18 mouse cellular contexts compared by ENCODE assay signal in genomic region chr2:144305721-144306294, GRCm38 (mm10). TPM values are rescaled to one million over a fixed set of nuclear protein-coding genes. Genes with fewer than 3 reads are reported as not detected.
DNase-seq lines count a peak whose midpoint lies in the region; ATAC-seq and TF ChIP-seq lines count a peak whose summit lies in the region.
"Had no signal": no experiment of that assay in that cellular context is flagged by ENCODE, and none has a peak within 500 bp of the region (broad histone marks: within the 10 kb centered on the region; RNA-seq: fewer than 3 reads in every experiment).

No protein-coding gene starts in this region.

- no peak overlapping the region for H3K9ac ChIP-seq in hindbrain, postnatal 0 days (replicated peaks; ENCODE audit: low read length)
- no peak overlapping the region for H3K9ac ChIP-seq in liver, adult 2 months (ENCODE audit: low read depth, low read length)
- H3K9ac ChIP-seq in liver, embryonic 12.5 days = no peak overlapping the region
- H3K9ac ChIP-seq: forebrain, embryonic 13.5 days; hindbrain, embryonic 14.5 days; kidney, embryonic 15.5 days; liver, embryonic 15.5 days had no signal

- POLR2A ChIA-PET in Patski (lab: Charles Lee) = no interaction called here

- ATAC-seq in hindbrain, postnatal 0 days = no peak
- ATAC-seq in liver, embryonic 12.5 days = no peak
- ATAC-seq in Patski = no peak
- ATAC-seq: forebrain, embryonic 13.5 days had no signal

- in situ Hi-C loops in Patski (cut with MboI; ENCODE audit: low pct_unique_long_range_greater_than_20kb) = no loop called here

- H3K27me3 ChIP-seq in hindbrain, postnatal 0 days (ENCODE audit: insufficient read depth, low read length) = no peaks in the 10 kb centered on the region
- no peaks in the 10 kb centered on the region for H3K27me3 ChIP-seq in hindbrain, embryonic 10.5 days (ENCODE audit: insufficient read depth, poor library complexity, severe bottlenecking)
- no peaks in the 10 kb centered on the region for H3K27me3 ChIP-seq in liver, adult 2 months (ENCODE audit: control insufficient read depth, insufficient read depth, low read length)
- no peaks in the 10 kb centered on the region for H3K27me3 ChIP-seq in liver, embryonic 12.5 days (replicated peaks)
- H3K27me3 ChIP-seq in E14TG2a.4 (ENCODE audit: insufficient read depth, low read length) (peaks cover 2% of the 10 kb centered on the region; the same call in 1 of the 2 replicates), Patski (no peaks in the 10 kb centered on the region)
- H3K27me3 ChIP-seq: forebrain, embryonic 13.5 days; kidney, embryonic 15.5 days; liver, embryonic 15.5 days had no signal

- H3K79me2 ChIP-seq in liver, adult 2 months (ENCODE audit: control insufficient read depth, insufficient read depth, low read length) = no peaks in the 10 kb centered on the region

- 76% methylated on average over 18 of the region's 18 CpGs for WGBS in hindbrain, postnatal 0 days
- 72% methylated on average over 18 of the region's 18 CpGs for WGBS in hindbrain, embryonic 10.5 days
- 85% methylated on average over 18 of the region's 18 CpGs for WGBS in liver, adult 2 months
- 68% methylated on average over 18 of the region's 18 CpGs for WGBS in liver, embryonic 12.5 days (ENCODE audit: insufficient replicate concordance)

- no peaks in the 10 kb centered on the region for H3K9me3 ChIP-seq in hindbrain, postnatal 0 days (ENCODE audit: low read length)
- no peaks in the 10 kb centered on the region for H3K9me3 ChIP-seq in hindbrain, embryonic 10.5 days
- no peaks in the 10 kb centered on the region for H3K9me3 ChIP-seq in liver, embryonic 12.5 days (replicated peaks)
- no peaks in the 10 kb centered on the region for H3K9me3 ChIP-seq in E14TG2a.4 (ENCODE audit: low read length)
- H3K9me3 ChIP-seq: forebrain, embryonic 13.5 days; kidney, embryonic 15.5 days; liver, embryonic 15.5 days had no signal

- H3K4me1 ChIP-seq in hindbrain, postnatal 0 days (ENCODE audit: insufficient read depth, low read length) = no peaks in the 10 kb centered on the region
- H3K4me1 ChIP-seq in hindbrain, embryonic 10.5 days (replicated peaks) = peaks cover 10% of the 10 kb centered on the region
- H3K4me1 ChIP-seq in liver, adult 2 months (ENCODE audit: control insufficient read depth, insufficient read depth, low read length) = 0 out of 2 replicates have a peak, but pooled peaks cover 2% of the 10 kb centered on the region
- peaks cover 6% of the 10 kb centered on the region; the same call in 1 of the 2 replicates for H3K4me1 ChIP-seq in liver, embryonic 12.5 days
- peaks cover 53% of the 10 kb centered on the region for H3K4me1 ChIP-seq in E14TG2a.4 (replicated peaks; ENCODE audit: low read depth, low read length)
- H3K4me1 ChIP-seq: forebrain, embryonic 13.5 days had no signal

- TF ChIP-seq POLR2A in liver, adult 2 months (IDR thresholded peaks at IDR 0.05; ENCODE audit: extremely low read depth, insufficient read depth, low read length) = no peak

- CTCF ChIA-PET in Patski (lab: Charles Lee) = interaction anchor here (1.2 kb wide), 1 partner anchor 10 kb away, joined by 4 read pairs; no protein-coding TSS in a partner anchor

- peak; percentile 16; the same call in 1 of the 2 replicates for TF ChIP-seq CTCF in hindbrain, postnatal 0 days (IDR thresholded peaks at IDR 0.05; ENCODE audit: low read depth)
- TF ChIP-seq CTCF in liver, adult 2 months (IDR thresholded peaks at IDR 0.05; ENCODE audit: low read depth, low read length) = peak; percentile 26; the same call in 1 of the 2 replicates
- TF ChIP-seq CTCF in E14TG2a.4 (conservative IDR thresholded peaks at IDR 0.05; ENCODE audit: low read length) (peak; percentile 23; the same call in 1 of the 2 replicates), Patski (IDR thresholded peaks at IDR 0.05) (peak; percentile 5)

- no peak for DNase-seq in hindbrain, postnatal 0 days (ENCODE audit: low spot score)
- DNase-seq in hindbrain, embryonic 10.5 days (ENCODE audit: low spot score) = no peak
- DNase-seq in liver, adult 2 months (ENCODE audit: extremely low read depth, low read depth, low spot score) = no peak
- DNase-seq in Patski (ENCODE audit: low read depth, low spot score) = no peak
- no peak for DNase-seq in spleen, postnatal 4 days (ENCODE audit: low spot score in 2 of 2)
- no peak for DNase-seq in frontal cortex, postnatal 10 days (ENCODE audit: low spot score in 2 of 2)
- DNase-seq: cerebellum, postnatal 10 days; heart, adult 11 months; midbrain, embryonic 14.5 days; right cerebral cortex, postnatal 25 days had no signal

- H3K27ac ChIP-seq in hindbrain, postnatal 0 days = no peak overlapping the region
- H3K27ac ChIP-seq in hindbrain, embryonic 10.5 days = no peak overlapping the region
- no peak overlapping the region for H3K27ac ChIP-seq in liver, adult 2 months (replicated peaks; ENCODE audit: insufficient read depth, low read depth, low read length)
- no peak overlapping the region for H3K27ac ChIP-seq in liver, embryonic 12.5 days
- H3K27ac ChIP-seq: forebrain, embryonic 13.5 days; hindbrain, embryonic 14.5 days; kidney, embryonic 15.5 days; liver, embryonic 15.5 days had no signal

- H3K36me3 ChIP-seq in hindbrain, postnatal 0 days (ENCODE audit: insufficient read depth, low read length) = no peaks in the 10 kb centered on the region
- no peaks in the 10 kb centered on the region for H3K36me3 ChIP-seq in hindbrain, embryonic 10.5 days
- no peaks in the 10 kb centered on the region for H3K36me3 ChIP-seq in liver, adult 2 months (ENCODE audit: control insufficient read depth, insufficient read depth, low read length)
- no peaks in the 10 kb centered on the region for H3K36me3 ChIP-seq in liver, embryonic 12.5 days
- H3K36me3 ChIP-seq in E14TG2a.4 (ENCODE audit: insufficient read depth, low read length) = no peaks in the 10 kb centered on the region
- H3K36me3 ChIP-seq: kidney, embryonic 15.5 days; liver, embryonic 15.5 days had no signal

- no peak overlapping the region for H3K4me2 ChIP-seq in hindbrain, postnatal 0 days (ENCODE audit: low read depth, low read length)
- no peak overlapping the region for H3K4me2 ChIP-seq in liver, embryonic 12.5 days
- H3K4me2 ChIP-seq: forebrain, embryonic 13.5 days; hindbrain, embryonic 14.5 days; kidney, embryonic 15.5 days; liver, embryonic 15.5 days had no signal

- no peak overlapping the region for H3K4me3 ChIP-seq in hindbrain, postnatal 0 days (ENCODE audit: low read length)
- H3K4me3 ChIP-seq in hindbrain, embryonic 10.5 days = no peak overlapping the region
- no peak overlapping the region for H3K4me3 ChIP-seq in liver, adult 2 months (ENCODE audit: insufficient read depth, low read depth, low read length)
- H3K4me3 ChIP-seq in liver, embryonic 12.5 days = no peak overlapping the region
- H3K4me3 ChIP-seq in E14TG2a.4 (replicated peaks; ENCODE audit: low read length) = peak overlapping the region; percentile 53
- H3K4me3 ChIP-seq: forebrain, embryonic 13.5 days; kidney, embryonic 15.5 days; liver, embryonic 15.5 days had no signal

RNA-seq across cellular contexts. Expression of gene Ovol2, which starts 26.1 kb away (rescaled TPM):
- not detected in 2 replicates for total RNA-seq in hindbrain, postnatal 0 days (2014; rRNA removed)
- polyA plus RNA-seq in hindbrain, postnatal 0 days (2015; fragmentation: Nextera tagmentation; extraction: Ambion mirVana) = 0.09 TPM in 1 of 2 replicates, not detected in the other
- polyA plus RNA-seq in hindbrain, embryonic 10.5 days (2016; fragmentation: Nextera tagmentation; extraction: Ambion mirVana) = 0.22 and 0.27 TPM in 2 replicates
- 0.18 TPM in 1 of 2 replicates, not detected in the other for total RNA-seq in liver, adult 2 months (2014; rRNA removed)
- not detected in 2 replicates for polyA plus RNA-seq in liver, adult 2 months (2012; rRNA removed)
- polyA plus RNA-seq in liver, embryonic 12.5 days (2016; fragmentation: Nextera tagmentation; extraction: Ambion mirVana) = 0.08 TPM in 1 of 2 replicates, not detected in the other
- polyA plus RNA-seq in Patski (2021) = not detected
- total RNA-seq: adrenal gland, postnatal 36 days had no signal
- polyA plus RNA-seq: forebrain, embryonic 13.5 days; hindbrain, embryonic 14.5 days; liver, embryonic 15.5 days; midbrain, embryonic 14.5 days; neural tube, embryonic 11.5 days had no signal

RNA-seq across cellular contexts. Expression of gene Snx5, which starts 35.1 kb away (rescaled TPM):
- total RNA-seq in hindbrain, postnatal 0 days (2014; rRNA removed) = 67.1 and 67.2 TPM in 2 replicates
- 68.1 and 71.6 TPM in 2 replicates for polyA plus RNA-seq in hindbrain, postnatal 0 days (2015; fragmentation: Nextera tagmentation; extraction: Ambion mirVana)
- 91.8 and 110 TPM in 2 replicates for polyA plus RNA-seq in hindbrain, embryonic 10.5 days (2016; fragmentation: Nextera tagmentation; extraction: Ambion mirVana)
- 60.3 and 62.4 TPM in 2 replicates for total RNA-seq in liver, adult 2 months (2014; rRNA removed)
- 17.2 and 21.8 TPM in 2 replicates for polyA plus RNA-seq in liver, adult 2 months (2012; rRNA removed)
- polyA plus RNA-seq in liver, embryonic 12.5 days (2016; fragmentation: Nextera tagmentation; extraction: Ambion mirVana) = 104 and 107 TPM in 2 replicates
- 145 TPM for polyA plus RNA-seq in Patski (2021)

RNA-seq across cellular contexts. Expression of gene Mgme1, which starts 35.3 kb away (rescaled TPM):
- total RNA-seq in hindbrain, postnatal 0 days (2014; rRNA removed) = 4.4 and 5.1 TPM in 2 replicates
- 6.5 and 6.6 TPM in 2 replicates for polyA plus RNA-seq in hindbrain, postnatal 0 days (2015; fragmentation: Nextera tagmentation; extraction: Ambion mirVana)
- polyA plus RNA-seq in hindbrain, embryonic 10.5 days (2016; fragmentation: Nextera tagmentation; extraction: Ambion mirVana) = 18.5 and 25.0 TPM in 2 replicates
- 6.8 and 7.2 TPM in 2 replicates for total RNA-seq in liver, adult 2 months (2014; rRNA removed)
- polyA plus RNA-seq in liver, adult 2 months (2012; rRNA removed) = 3.0 and 3.5 TPM in 2 replicates
- polyA plus RNA-seq in liver, embryonic 12.5 days (2016; fragmentation: Nextera tagmentation; extraction: Ambion mirVana) = 17.4 and 19.0 TPM in 2 replicates
- 6.0 TPM for polyA plus RNA-seq in Patski (2021)
